Mouse (Mus musculus) forebrain, embryonic 14.5 days (tissue): ENCODE data around the gene 2610001J05Rik. TPM values are rescaled to one million over a fixed set of nuclear protein-coding genes. Genes with fewer than 3 reads are reported as not detected.

ENCODE experiments used
- ATAC-seq: fragments of 200-750 bp; cut with Nextera tagmentation; 2 replicates; pipeline ENCODE4 v1.8.0; 2017; ENCODE audit warnings: mild to moderate bottlenecking, moderate library complexity
- DNase-seq: peaks from one replicate; pipeline ENCODE4 v3.0.0-alpha.2; 2015; ENCODE audit warnings: low spot score
- H3K27ac ChIP-seq: fragments of 300-500 bp; sonication (generic); 2 replicates; pipeline ENCODE4 v1.5.1; 2014; ENCODE audit warnings: low read depth, mild to moderate bottlenecking, control low read depth, low read length, moderate library complexity
- H3K27me3 ChIP-seq: fragments of 300-500 bp; sonication (generic); replicated peaks from 2 replicates; pipeline ENCODE4 v1.6.1; 2014; ENCODE audit warnings: low read length, control low read depth, mixed read lengths; ENCODE audit not compliant: control insufficient read depth, insufficient read depth
- H3K36me3 ChIP-seq: fragments of 300-500 bp; sonication (generic); 2 replicates; pipeline ENCODE4 v1.6.1; 2014; ENCODE audit warnings: low read length, control low read depth; ENCODE audit not compliant: control insufficient read depth, insufficient read depth
- H3K4me1 ChIP-seq: fragments of 300-500 bp; sonication (generic); 2 replicates; pipeline ENCODE4 v1.6.1; 2014; ENCODE audit warnings: antibody characterized with exemption, low read length, control low read depth; ENCODE audit not compliant: control insufficient read depth, insufficient read depth
- H3K4me2 ChIP-seq: fragments of 300-500 bp; sonication (generic); 2 replicates; pipeline ENCODE4 v1.6.1; 2014; ENCODE audit warnings: mild to moderate bottlenecking, control low read depth, low read length
- H3K4me3 ChIP-seq: fragments of 300-500 bp; sonication (generic); 2 replicates; pipeline ENCODE4 v1.5.1; 2014; ENCODE audit warnings: low read depth, low read length, control low read depth
- H3K9ac ChIP-seq: fragments of 300-500 bp; sonication (generic); 2 replicates; pipeline ENCODE4 v1.6.1; 2014; ENCODE audit warnings: mild to moderate bottlenecking, low read length, control low read depth, moderate library complexity
- H3K9me3 ChIP-seq: fragments of 300-500 bp; sonication (generic); replicated peaks from 2 replicates; pipeline ENCODE4 v1.6.1; 2016; ENCODE audit warnings: low read length, control low read depth, mixed read lengths; ENCODE audit not compliant: control insufficient read depth
- WGBS: fragments of 180-500 bp; shearing (Covaris S2); extraction: QIAGEN DNeasy Blood & Tissue Kit; methylation state at CpG from one replicate; pipeline ENCODE4 v1.1.7; 2014; 5-methylcytosine and 5-hydroxymethylcytosine counted together
- polyA plus RNA-seq: library from polyadenylated mRNA; unstranded; fragments of >200 nt; fragmentation: Nextera tagmentation; extraction: Ambion mirVana; gene quantifications from 2 replicates; pipeline ENCODE4 v1.2.1, GENCODE M21; 2014

Gene 2610001J05Rik
- polyA plus RNA-seq, 1 experiment from 2014 or later = 76.9 TPM

DNA sequence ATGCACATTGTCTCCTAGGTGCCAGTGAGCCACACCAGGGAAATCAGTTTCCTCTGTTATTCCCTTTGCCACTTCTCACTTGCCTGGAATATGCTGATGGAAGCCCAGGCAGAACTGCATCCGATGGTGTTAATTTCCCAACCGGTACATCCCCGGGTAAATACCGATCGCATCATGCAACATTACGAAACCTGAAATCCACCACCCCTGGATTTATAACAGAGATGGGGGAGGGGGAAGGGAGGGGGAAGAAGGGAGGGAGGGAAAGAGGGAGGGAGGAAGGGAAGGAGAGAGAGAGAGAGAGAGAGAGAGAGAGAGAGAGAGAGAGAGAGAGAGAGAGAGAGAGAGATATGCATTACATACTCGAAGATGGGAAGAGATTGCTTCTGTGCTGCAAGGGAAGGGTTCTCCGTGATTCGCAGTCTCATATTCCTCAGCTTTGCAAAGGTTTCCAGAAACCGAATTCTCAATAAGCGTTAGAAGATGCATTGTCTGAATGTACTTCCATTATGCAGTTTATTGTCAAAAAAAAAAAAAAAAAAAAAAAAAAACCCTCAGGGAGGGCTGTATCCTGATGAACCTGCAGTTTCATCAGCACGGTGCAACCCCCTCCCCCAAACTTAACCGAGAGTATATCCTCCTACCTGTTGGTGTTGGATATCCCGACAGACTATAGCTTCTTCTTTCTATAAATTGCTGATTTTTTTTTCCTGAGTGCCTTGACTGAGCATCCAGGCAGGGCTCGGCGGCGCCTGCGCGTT, 33.2 kb downstream of the 2610001J05Rik start:
- H3K36me3 ChIP-seq = no peaks in the 10 kb centered on the region
- peak overlapping the region; percentile 97 for H3K9ac ChIP-seq
- peak overlapping the region; percentile 99 for H3K27ac ChIP-seq
- H3K4me1 ChIP-seq = peaks cover 12% of the 10 kb centered on the region; the same call in 1 of the 2 replicates
- H3K27me3 ChIP-seq = no peaks in the 10 kb centered on the region
- H3K9me3 ChIP-seq = no peaks in the 10 kb centered on the region
- H3K4me3 ChIP-seq = peak overlapping the region; percentile 65
- peak; percentile 29 for ATAC-seq
- peak overlapping the region; percentile 77 for H3K4me2 ChIP-seq
- DNase-seq = peak; percentile 93
- under 1% methylated on average over 19 of the region's 19 CpGs for WGBS

DNA sequence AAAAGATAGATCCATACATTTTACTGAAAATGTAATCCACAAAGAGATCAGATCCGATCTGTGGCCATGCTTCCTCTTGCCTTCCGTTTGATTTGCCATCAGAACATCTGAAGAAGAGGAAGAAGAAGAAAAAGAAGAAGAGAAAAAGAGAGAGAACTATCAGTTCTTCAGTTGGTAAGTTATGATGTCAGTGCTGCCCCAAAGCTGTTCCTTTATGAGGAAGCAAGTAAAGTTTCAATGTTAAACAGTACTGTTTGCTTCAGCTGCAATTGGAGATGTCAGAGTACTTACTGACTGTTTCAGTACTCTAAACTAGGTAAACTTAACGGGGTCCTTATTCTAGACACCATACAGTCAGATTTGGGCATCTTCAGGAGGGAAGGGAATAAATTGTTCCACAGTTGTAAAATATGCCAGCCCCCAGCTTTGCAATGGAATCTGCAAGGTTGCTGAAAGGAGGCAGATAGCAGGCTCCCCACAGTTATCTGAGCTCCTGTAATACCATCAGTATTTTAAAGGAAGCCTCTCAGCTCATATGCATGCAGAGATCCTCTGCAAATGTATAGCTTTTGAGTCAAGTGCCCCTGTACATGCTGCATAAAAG, 34.2 kb downstream of the 2610001J05Rik start:
- ATAC-seq (no peak), DNase-seq (peak; percentile 24)
- Histone ChIP-seq H3K9me3 (no peaks in the 10 kb centered on the region), H3K36me3 (no peaks in the 10 kb centered on the region), H3K27ac (peak overlapping the region; percentile 99), H3K9ac (peak overlapping the region; percentile 97), H3K27me3 (no peaks in the 10 kb centered on the region), H3K4me3 (peak overlapping the region; percentile 65), H3K4me1 (peaks cover 12% of the 10 kb centered on the region; the same call in 1 of the 2 replicates), H3K4me2 (peak overlapping the region; percentile 77)
- 74% methylated on average over 3 of the region's 3 CpGs for WGBS

DNA sequence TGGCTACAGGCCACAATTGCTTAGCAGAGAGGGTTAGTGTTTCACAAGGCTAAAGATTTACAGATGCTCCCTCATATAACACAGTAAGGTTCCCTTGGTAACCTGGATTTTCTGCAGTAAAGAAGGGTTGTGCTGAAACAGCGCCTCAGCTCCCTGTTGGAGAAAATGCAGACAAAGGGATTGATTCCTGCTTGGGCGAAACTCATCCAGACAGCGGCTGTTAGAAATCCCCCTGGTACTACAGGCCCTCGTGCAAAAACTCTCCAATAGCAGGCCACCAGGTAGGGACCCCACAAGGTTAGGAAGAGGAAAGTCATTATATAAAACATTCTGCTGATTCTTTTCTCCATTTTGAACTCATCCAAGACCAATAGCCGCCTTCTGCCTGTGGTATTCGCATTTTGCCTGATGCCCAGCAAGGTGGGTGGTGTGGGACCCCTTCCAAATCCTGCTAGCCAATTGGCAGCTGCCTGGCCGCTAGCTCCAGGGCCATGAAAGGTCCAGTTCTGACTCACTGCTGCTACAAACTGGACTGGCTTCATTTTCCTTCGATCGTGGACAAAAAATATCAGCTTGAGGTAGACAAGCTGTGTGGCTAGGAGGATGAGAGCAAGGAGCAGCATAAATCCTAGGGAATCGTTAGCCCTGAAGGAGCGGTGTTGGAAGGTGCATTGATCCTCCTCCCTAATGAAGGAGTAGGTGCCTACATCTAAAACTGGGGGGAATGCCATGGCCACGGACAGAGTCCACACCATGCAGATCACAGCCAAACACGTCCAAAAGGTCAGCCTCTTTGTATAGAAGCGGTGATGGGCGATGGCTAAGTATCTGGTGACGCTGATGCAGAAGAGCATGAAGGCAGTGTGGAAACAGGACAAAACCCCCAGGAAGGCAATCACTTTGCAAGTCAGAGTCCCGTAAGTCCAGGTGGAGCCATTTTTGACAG, 35.3 kb downstream of the 2610001J05Rik start:
- no peaks in the 10 kb centered on the region for H3K9me3 ChIP-seq
- ATAC-seq (peak; percentile 21), DNase-seq (peak; percentile 76)
- H3K4me1 ChIP-seq = peaks cover 14% of the 10 kb centered on the region; the same call in 1 of the 2 replicates
- 47% methylated on average over 17 of the region's 17 CpGs for WGBS
- H3K4me2 ChIP-seq = peak overlapping the region; percentile 77
- no peaks in the 10 kb centered on the region for H3K36me3 ChIP-seq
- H3K27ac ChIP-seq = peak overlapping the region; percentile 99
- H3K4me3 ChIP-seq = peak overlapping the region; percentile 65
- H3K9ac ChIP-seq = peak overlapping the region; percentile 97
- no peaks in the 10 kb centered on the region for H3K27me3 ChIP-seq

DNA sequence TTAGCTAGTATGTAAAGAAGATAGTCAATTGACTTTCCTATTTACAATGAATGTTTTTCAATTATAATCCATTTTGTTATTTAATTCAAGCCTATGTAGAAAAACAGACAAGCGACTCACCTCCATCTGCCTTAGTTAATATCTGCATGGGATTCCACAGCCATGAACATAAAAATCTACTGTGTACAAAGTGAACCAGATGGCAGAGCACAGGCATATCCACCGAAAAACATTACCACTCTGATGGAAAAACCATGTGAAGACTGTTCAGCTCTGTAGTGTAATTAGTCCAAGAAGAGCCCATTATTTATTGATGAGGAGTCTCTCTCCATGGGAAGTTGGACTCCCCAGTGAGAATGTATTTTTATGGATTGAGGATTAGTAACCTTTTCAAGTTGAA, 38.5 kb downstream of the 2610001J05Rik start:
- Histone ChIP-seq H3K9me3 (no peaks in the 10 kb centered on the region), H3K27ac (no peak overlapping the region), H3K36me3 (no peaks in the 10 kb centered on the region), H3K4me1 (peaks cover 11% of the 10 kb centered on the region; the same call in 1 of the 2 replicates), H3K9ac (no peak overlapping the region), H3K4me2 (peak overlapping the region; percentile 28), H3K27me3 (no peaks in the 10 kb centered on the region), H3K4me3 (no peak overlapping the region)
- 40% methylated on average over 2 of the region's 2 CpGs for WGBS
- ATAC-seq (no peak), DNase-seq (peak; percentile 22)

DNA sequence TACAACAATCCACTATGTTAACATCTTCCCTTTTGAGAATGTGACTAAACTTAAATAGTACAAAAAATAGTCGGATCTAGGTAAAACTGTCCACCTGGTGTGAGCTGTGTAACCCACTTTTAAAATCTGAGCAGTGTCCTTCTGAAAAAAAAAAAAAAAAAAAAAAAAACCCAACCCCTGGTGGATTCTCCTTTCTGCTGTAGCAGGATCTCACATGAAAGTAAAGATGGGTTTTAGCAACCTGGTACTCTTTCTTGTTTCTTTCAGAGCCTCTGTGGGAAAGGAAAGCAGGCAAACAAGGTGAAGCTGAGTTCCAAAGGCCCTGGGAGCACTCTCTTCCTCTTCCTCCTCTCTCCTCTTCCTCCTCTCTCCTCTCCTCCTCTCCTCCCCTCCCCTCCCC, 42.4 kb downstream of the 2610001J05Rik start:
- Histone ChIP-seq H3K4me3 (no peak overlapping the region), H3K4me2 (no peak overlapping the region), H3K27ac (no peak overlapping the region), H3K36me3 (no peaks in the 10 kb centered on the region), H3K4me1 (peaks cover 7% of the 10 kb centered on the region; the same call in 1 of the 2 replicates), H3K9me3 (no peaks in the 10 kb centered on the region), H3K9ac (no peak overlapping the region), H3K27me3 (no peaks in the 10 kb centered on the region)
- ATAC-seq = no peak
- 76% methylated on average over 1 of the region's 1 CpGs for WGBS
- no peak for DNase-seq

Other genes with a start within 250 kb of the 2610001J05Rik start
- gene Bmt2, start 193.6 kb downstream of the 2610001J05Rik start, polyA plus RNA-seq = 21.3 and 27.5 TPM in 2 replicates
- 113 and 142 TPM in 2 replicates for gene Gpr85, start 31.6 kb downstream of the 2610001J05Rik start, polyA plus RNA-seq